Mouse (Mus musculus) adrenal gland, postnatal 36 days (tissue): Measurements from ENCODE around the gene Krcc1. TPM values are rescaled to one million over a fixed set of nuclear protein-coding genes. Genes with fewer than 3 reads are reported as not detected.

Source experiments
- DNase-seq, 2 experiments: peaks; one replicate each; pipeline ENCODE4 v3.0.0; 2021; ENCODE audit warnings: mixed read lengths in 1 of 2
- long read RNA-seq, 2 experiments: library from polyadenylated mRNA; stranded (forward); transcript quantifications; one replicate each; pipeline ENCODE4 v2.0.0; 2021; ENCODE audit warnings: borderline sequencing depth in 2 of 2
- total RNA-seq, 2 experiments: library from RNA; stranded (reverse); gene quantifications; 2 replicates each; pipeline ENCODE4 v1.2.3; 2021

The Krcc1 gene
- 10 to 100 TPM; 67.3 to 81.1 TPM for total RNA-seq
- long read RNA-seq, experiment 1, transcript Krcc1-203 (3 exons, 1,687 nt): major isoform, 81 of 93 reads
- long read RNA-seq, experiment 1, partial matches to known transcripts: 0 of 93 reads
- long read RNA-seq, experiment 1, other reads (novel, unspliced or antisense): 10 of 93 reads
- long read RNA-seq, experiment 2, transcript Krcc1-203 (3 exons, 1,687 nt): major isoform, 24 of 26 reads
- long read RNA-seq, experiment 2, partial matches to known transcripts: 0 of 26 reads
- long read RNA-seq, experiment 2, other reads (novel, unspliced or antisense): 1 of 26 reads

GRCm38 (mm10) chr6:71271389-71272315 is at the start of gene Krcc1:
Gene Krcc1, plus strand, starts transcription at chr6:71271677.
- peak; percentile 98 to 99 for DNase-seq

- no peak for DNase-seq
Measured at GRCm38 (mm10) chr6:71224184-71224943, 47.1 kb upstream of the Krcc1 start.

GRCm38 (mm10) chr6:71226544-71226943 is 44.9 kb upstream of the Krcc1 start:
- DNase-seq: no peak

GRCm38 (mm10) chr6:71227157-71227770 is 44.2 kb upstream of the Krcc1 start:
- DNase-seq: no peak

GRCm38 (mm10) chr6:71235121-71235520 is 36.4 kb upstream of the Krcc1 start:
- no peak for DNase-seq

- no peak for DNase-seq
Measured at GRCm38 (mm10) chr6:71235944-71236343, 35.5 kb upstream of the Krcc1 start.

- DNase-seq: no peak
Measured at GRCm38 (mm10) chr6:71236506-71236905, 35.0 kb upstream of the Krcc1 start.

GRCm38 (mm10) chr6:71237031-71237431 is 34.4 kb upstream of the Krcc1 start:
- DNase-seq: no peak

- no peak for DNase-seq
Measured at GRCm38 (mm10) chr6:71239069-71239750, 32.3 kb upstream of the Krcc1 start.

GRCm38 (mm10) chr6:71240831-71241230 is 30.6 kb upstream of the Krcc1 start:
- DNase-seq: no peak

- peak in 1 of 2 experiments; percentile 26 for DNase-seq
Measured at GRCm38 (mm10) chr6:71242811-71243210, 28.7 kb upstream of the Krcc1 start.

GRCm38 (mm10) chr6:71243258-71243657 is 28.2 kb upstream of the Krcc1 start:
- no peak for DNase-seq

GRCm38 (mm10) chr6:71248420-71248819 is 23.1 kb upstream of the Krcc1 start:
- no peak for DNase-seq

- no peak for DNase-seq
Measured at GRCm38 (mm10) chr6:71249615-71250014, 21.9 kb upstream of the Krcc1 start.

- DNase-seq: no peak
Measured at GRCm38 (mm10) chr6:71250951-71251350, 20.5 kb upstream of the Krcc1 start.

- peak in 1 of 2 experiments; percentile 33 for DNase-seq
Measured at GRCm38 (mm10) chr6:71254456-71254855, 17.0 kb upstream of the Krcc1 start.

GRCm38 (mm10) chr6:71256166-71256565 is 15.3 kb upstream of the Krcc1 start:
- DNase-seq: no peak

- no peak for DNase-seq
Measured at GRCm38 (mm10) chr6:71257375-71257774, 14.1 kb upstream of the Krcc1 start.

GRCm38 (mm10) chr6:71258562-71258961 is 12.9 kb upstream of the Krcc1 start:
- DNase-seq: no peak

GRCm38 (mm10) chr6:71259166-71259565 is 12.3 kb upstream of the Krcc1 start:
- no peak for DNase-seq

GRCm38 (mm10) chr6:71260051-71260640 is 11.3 kb upstream of the Krcc1 start:
- no peak for DNase-seq
